Mouse (Mus musculus) heart, adult 18-20 months (tissue): ENCODE results near the gene Dph5. TPM values are rescaled to one million over a fixed set of nuclear protein-coding genes. Genes with fewer than 3 reads are reported as not detected.
A peak's percentile ranks its signal among the peaks of the same experiment; 100 is the strongest.
"Not testable (repeated sequence)": the region's sequence is repeated elsewhere in the genome, so short reads cannot be mapped to it uniquely, and the experiment has no call there.

Experiments used
- DNase-seq, 2 experiments: peaks; one replicate each; pipeline ENCODE4 v3.0.0; 2021 to 2022; ENCODE audit warnings: mixed read lengths in 1 of 2
- long read RNA-seq, 2 experiments: library from polyadenylated mRNA; stranded (forward); transcript quantifications; one replicate each; pipeline ENCODE4 v2.0.0; 2021
- total RNA-seq, 2 experiments: library from RNA; stranded (reverse); gene quantifications; 2 replicates each; pipeline ENCODE4 v1.2.3; 2021

Gene Dph5
- total RNA-seq: 1 to 10 TPM; 7.2 to 9.8 TPM
- long read RNA-seq, experiment 1, partial matches to known transcripts: 0 of 5 reads
- long read RNA-seq, experiment 1, other reads (novel, unspliced or antisense): 1 of 5 reads
- long read RNA-seq, experiment 2, partial matches to known transcripts: 1 of 4 reads
- long read RNA-seq, experiment 2, other reads (novel, unspliced or antisense): 0 of 4 reads

DNA sequence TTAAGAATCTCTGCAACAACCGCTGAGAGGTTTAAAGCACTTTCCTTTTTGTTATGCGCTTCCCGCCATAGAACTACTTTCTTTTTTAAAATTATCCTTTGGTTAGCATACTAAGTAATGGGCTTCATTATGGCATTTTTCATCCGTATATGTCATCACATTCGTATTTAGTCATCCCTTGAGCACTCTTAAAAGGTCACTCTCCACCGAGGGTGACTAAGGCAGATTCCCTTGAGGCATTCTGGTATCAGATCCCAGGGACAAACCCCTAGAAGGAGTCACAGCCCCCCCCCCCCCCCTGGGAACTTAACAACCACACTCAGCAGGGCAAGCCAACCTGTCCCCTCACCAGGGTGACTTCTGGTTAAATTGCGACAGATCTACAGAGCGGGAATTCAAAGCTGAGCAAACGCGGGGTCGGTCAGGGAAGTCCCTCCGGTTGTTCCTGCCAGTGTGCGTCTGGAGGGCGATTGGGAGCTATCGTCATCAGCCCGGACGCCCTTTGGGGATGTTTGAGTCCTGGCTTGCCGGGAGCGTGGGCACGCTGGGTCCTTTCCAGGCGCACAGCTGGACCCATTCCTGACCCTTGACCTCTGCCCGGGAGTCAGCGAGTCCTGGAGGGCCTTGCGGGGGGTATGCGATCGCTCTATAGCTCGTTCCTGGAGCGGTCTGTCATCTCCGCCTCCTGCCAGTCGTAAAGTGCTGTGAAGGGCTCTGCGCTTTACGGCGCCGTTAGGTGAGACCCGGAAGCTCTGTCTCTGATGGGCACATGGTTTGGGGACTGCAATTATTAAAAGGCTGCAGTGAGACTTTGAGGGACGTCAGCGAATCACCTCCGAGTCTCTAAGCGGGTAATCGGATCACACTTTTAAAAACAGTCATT, at the start of gene Dph5:
Dph5 (plus strand) TSS at position 411 of the 883 bp plus-strand sequence.
- DNase-seq: peak; percentile 95 to 96

- no peak for DNase-seq
Measured at GRCm38 (mm10) chr3:115844566-115844965, 43.1 kb upstream of the Dph5 start.

DNA sequence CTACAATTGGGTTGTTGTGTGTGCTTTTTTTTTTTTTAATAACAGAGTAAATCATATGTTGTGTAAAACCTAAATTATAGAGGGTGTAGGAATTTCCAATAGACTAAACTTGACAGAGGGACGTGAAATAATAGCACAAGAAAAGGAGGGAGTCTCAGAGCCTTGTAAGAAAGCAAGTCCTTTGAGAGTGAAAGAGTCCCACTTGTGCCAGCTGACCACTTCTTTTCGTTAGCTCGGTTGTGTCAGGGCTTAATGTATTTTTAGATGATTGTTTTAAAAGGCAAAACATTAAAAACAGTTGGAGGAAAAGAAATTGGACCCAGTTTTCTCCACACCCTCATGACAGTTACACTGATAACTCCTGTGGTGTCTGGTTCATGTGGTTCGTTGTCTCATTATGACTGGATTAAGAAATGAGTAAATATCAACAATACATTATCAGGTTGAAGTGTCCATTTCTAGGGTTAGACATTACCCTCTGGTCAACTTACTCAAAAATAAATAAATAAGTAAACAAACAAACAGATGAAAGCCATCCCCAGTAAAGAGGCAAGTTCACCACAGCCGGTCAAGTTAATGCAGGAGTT, 42.5 kb upstream of the Dph5 start:
- DNase-seq: no peak

GRCm38 (mm10) chr3:115845724-115846123, 41.9 kb upstream of the Dph5 start:
- peak in 1 of 2 experiments; percentile 11 for DNase-seq

DNA sequence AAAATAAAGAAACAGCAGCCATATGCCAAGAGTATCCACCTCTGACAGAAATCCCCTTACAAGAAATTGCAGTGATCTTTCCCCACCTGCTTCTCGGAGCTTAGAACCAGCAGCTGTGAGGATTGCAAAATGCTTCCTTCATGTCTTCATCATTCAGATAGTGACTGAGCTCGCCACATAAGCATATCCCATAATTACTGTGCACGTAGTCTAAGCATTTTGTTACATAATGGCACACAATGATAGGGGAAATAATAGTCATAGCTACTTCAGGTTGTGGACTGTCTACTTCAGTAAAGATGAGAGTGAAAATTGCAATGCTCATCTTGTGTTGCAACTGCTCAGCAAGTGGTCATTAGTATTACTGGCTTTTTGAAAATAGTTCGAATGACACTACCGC, 41.5 kb upstream of the Dph5 start:
- DNase-seq: no peak

DNA sequence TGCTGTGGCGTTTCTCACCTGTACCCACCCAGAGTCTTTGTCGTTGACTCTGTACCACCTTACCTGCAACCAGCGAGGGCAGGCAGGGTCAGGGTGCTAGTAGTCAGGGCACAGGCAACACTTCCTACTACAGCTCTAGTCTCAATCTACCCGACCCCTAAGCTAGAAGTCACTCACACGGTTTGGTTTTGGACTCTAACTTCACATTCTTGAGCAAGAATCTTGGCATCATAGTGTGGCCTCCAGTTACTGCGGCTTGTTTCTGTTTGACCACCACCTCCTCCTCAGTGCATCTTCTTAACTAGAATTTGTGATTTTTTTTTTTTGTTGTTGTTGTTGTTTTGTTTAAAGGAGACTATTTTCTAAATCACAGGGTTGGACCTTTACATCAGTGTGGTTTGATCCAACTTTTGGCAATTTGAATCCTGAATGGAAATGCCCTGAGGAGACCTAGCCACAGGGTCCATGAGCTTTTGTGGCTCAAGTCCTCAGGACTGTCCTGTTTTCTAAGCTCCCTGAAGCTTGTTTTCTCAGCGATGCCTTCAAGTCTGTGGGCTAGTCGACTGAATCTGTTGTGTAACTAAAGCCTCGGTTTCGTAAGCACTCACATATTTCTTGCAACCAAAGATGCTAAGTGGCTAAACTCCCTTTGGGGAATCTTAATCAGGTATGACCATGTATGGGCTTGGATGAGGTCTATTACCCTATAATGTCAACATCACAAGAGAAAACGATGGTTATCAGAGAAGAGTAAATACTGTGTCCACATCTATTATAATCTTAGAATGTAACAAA, 38.8 kb upstream of the Dph5 start:
- DNase-seq: no peak

- DNase-seq: no peak
Measured at GRCm38 (mm10) chr3:115850946-115851345, 36.7 kb upstream of the Dph5 start.

- no peak for DNase-seq
Measured at GRCm38 (mm10) chr3:115854672-115855191, 32.9 kb upstream of the Dph5 start.

DNA sequence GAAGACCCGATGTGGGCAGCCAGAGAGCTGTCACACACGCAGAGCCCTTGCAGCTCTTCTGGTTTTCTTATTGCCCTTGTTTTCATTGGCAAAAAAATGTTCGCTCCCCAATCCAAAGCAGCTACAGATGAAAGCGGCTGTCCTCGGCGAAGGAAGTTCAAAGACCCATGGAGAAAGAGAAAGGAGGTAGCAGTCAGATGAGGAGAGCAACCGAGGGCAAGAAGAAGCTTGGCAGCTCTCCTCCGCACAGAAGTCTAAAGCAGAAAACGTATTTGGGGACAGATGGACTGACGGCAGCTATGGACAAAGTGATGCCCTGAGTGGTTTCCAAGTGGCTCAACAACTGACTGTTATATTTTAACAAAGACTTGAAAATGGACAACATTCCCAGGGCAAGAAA, 32.1 kb upstream of the Dph5 start:
- no peak for DNase-seq

- DNase-seq: no peak
Measured at GRCm38 (mm10) chr3:115856484-115857022, 31.1 kb upstream of the Dph5 start.

DNA sequence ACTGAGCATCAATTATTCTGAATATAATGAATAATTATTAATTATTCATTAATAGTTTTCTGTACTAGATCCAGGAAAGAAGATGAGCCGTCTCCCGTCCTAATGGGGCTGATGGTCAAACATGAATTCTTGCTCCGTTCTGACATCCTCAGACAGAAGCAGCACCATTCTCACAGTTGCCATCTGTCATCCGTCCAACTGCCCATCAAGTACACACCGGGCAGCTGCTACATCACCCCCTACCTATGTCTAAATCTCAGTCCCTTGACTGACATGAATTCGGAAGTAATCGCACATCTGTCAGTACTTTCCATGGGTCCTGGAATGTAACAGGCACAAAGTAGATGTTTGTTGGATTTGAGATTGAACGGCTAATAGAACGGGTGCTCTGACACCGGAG, 30.2 kb upstream of the Dph5 start:
- DNase-seq: no peak

- no peak for DNase-seq
Measured at GRCm38 (mm10) chr3:115858822-115859221, 28.8 kb upstream of the Dph5 start.

GRCm38 (mm10) chr3:115860780-115861179, 26.9 kb upstream of the Dph5 start:
- not testable (repeated sequence) for DNase-seq

GRCm38 (mm10) chr3:115863487-115863886, 24.1 kb upstream of the Dph5 start:
- no peak for DNase-seq

- DNase-seq: no peak
Measured at GRCm38 (mm10) chr3:115867150-115867549, 20.5 kb upstream of the Dph5 start.

DNA sequence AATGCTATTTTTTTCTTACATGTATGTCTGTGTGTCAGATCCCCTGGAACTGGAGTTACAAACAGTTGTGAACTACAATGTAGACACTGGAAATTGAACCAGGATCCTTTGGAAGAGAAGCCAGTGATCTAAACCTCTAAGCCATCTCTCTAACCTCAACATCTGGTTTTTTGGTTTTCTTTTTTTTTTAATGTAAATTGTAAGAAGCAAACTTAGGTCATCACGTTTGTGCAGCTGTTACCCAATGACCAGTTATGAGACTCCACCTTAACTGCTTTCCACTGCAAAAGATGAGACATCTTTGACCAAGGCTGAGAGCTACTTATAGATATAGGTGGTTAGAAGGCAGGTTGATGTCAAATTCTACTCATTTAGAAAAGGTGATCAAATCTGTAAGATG, 19.7 kb upstream of the Dph5 start:
- DNase-seq: no peak

- no peak for DNase-seq
Measured at GRCm38 (mm10) chr3:115869360-115869759, 18.3 kb upstream of the Dph5 start.

DNA sequence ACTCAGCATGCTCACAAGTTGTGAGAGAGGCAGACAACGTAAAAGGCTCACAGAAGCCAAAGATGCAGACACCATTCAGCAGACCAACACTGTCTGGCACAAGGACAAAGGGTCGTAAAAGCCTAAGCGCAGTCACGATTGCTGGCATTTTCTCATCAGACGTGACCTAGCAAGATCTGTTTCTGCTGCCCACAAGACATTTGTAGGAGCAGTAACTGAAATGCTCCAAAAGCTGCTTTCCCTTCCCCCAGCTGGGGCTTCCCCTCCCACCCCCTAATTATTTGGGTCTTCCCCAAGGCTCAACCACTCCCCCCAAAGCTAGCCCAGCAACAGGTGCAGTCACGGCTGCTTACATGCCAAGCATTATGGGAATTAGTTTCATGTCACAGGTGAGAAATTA, 12.1 kb upstream of the Dph5 start:
- DNase-seq: no peak

DNA sequence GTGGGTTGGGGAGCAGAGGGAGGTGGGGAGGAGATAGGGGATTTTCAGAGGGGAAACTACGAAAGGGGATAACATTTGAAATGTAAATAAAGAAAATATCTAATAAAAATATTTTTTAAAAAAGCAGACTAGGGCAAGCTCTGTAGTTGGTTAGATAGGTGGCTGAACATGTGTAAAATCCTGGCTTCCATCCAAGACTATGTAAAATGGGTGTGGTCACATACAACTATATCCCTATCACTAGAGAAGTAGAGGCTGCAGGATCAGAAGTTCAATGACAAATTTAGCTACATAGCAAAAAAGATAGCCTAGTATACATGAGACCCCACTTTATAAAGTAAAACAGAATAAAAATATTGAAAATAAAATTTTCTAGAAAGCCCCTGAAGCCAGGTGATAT, 10.5 kb upstream of the Dph5 start:
- DNase-seq: no peak

GRCm38 (mm10) chr3:115884086-115884485, 3.6 kb upstream of the Dph5 start:
- DNase-seq: no peak

DNA sequence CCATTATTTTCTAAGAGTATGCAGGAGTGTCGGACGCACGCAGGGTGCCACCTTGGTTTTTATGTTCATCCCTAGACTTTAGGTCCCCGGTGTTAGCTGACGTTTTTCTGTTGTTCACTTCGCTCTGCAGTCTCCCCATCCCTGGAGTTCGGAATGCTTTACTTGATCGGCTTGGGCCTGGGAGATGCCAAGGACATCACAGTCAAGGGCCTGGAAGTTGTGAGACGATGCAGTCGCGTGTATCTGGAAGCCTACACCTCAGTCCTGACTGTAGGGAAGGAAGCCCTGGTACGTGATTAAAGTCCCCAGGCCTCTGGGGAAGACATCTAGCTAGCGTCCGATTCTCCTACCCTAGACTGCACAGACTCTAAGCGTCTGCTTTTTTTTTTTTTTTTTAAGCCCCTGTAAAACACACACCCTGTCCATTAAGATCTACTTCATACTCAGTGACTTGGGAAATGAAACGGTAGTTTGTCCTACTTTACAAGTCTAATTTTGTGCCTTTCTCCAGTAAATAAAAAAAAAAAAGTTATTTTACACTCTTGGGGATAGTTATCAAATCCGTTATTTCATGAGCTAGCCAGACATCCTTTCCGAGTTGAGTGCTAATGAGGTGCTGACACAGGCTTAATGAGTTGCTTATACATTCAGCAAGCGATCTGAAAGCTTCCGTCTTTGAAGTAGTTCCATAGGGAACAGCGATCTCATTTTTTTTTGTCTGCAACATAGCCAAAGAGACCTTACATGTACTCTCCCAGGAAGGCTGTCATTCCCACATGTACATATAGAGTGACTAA, 871 bp downstream of the Dph5 start:
- DNase-seq: no peak
